Mouse (Mus musculus) kidney, postnatal 0 days (tissue): ENCODE measurements at regions not wholly inside any gene's neighbourhood (a gene's known extent, or its start where the extent isn't known, plus 50 kb on each side); places are given as distances from the start of the nearest gene placed in this dataset.
"Not testable (repeated sequence)": the region's sequence is repeated elsewhere in the genome, so short reads cannot be mapped to it uniquely, and the experiment has no call there.

Experiments
- ATAC-seq: fragments of 200-750 bp; cut with Nextera tagmentation; replicated peaks from 2 replicates; pipeline ENCODE4 v1.8.0; 2017; ENCODE audit warnings: low read depth, moderate number of reproducible peaks, moderate TSS enrichment, moderate library complexity; ENCODE audit not compliant: low FRiP score
- DNase-seq: peaks from one replicate; pipeline ENCODE4 v3.0.0-alpha.2; 2016; ENCODE audit warnings: low spot score
- H3K27ac ChIP-seq: fragments of 300-500 bp; sonication (generic); 2 replicates; pipeline ENCODE4 v1.5.1; 2014; ENCODE audit warnings: mild to moderate bottlenecking
- H3K27me3 ChIP-seq: fragments of 300-500 bp; sonication (generic); 2 replicates; pipeline ENCODE4 v1.6.1; 2014; ENCODE audit warnings: low read length, mixed read lengths; ENCODE audit not compliant: insufficient read depth
- H3K36me3 ChIP-seq: fragments of 300-500 bp; sonication (generic); 2 replicates; pipeline ENCODE4 v1.6.1; 2014; ENCODE audit warnings: low read length, mixed read lengths; ENCODE audit not compliant: insufficient read depth
- H3K4me1 ChIP-seq: fragments of 300-500 bp; sonication (generic); replicated peaks from 2 replicates; pipeline ENCODE4 v1.6.1; 2014; ENCODE audit warnings: antibody characterized with exemption, low read length, mixed read lengths; ENCODE audit not compliant: insufficient read depth
- H3K4me2 ChIP-seq: fragments of 300-500 bp; sonication (generic); 2 replicates; pipeline ENCODE4 v1.6.1; 2014; ENCODE audit warnings: mild to moderate bottlenecking, low read length, moderate library complexity, mixed read lengths
- H3K4me3 ChIP-seq: fragments of 300-500 bp; sonication (generic); replicated peaks from 2 replicates; pipeline ENCODE4 v1.5.1; 2014; ENCODE audit warnings: low read depth, low read length
- H3K9ac ChIP-seq: fragments of 300-500 bp; sonication (generic); 2 replicates; pipeline ENCODE4 v1.6.1; 2014; ENCODE audit warnings: low read depth, low read length
- H3K9me3 ChIP-seq: fragments of 300-500 bp; sonication (generic); replicated peaks from 2 replicates; pipeline ENCODE4 v1.6.1; 2016; ENCODE audit warnings: low read length, inconsistent platforms, mixed read lengths
- CTCF ChIP-seq: IDR thresholded peaks from 2 replicates; pipeline ENCODE4 v1.5.1; 2016; ENCODE audit warnings: antibody characterized with exemption, low read depth, mild to moderate bottlenecking, moderate library complexity
- WGBS: fragments of 180-500 bp; shearing (Covaris S2); extraction: QIAGEN DNeasy Blood & Tissue Kit; methylation state at CpG from one replicate; pipeline ENCODE4 v1.1.7; 2014; 5-methylcytosine and 5-hydroxymethylcytosine counted together

DNA sequence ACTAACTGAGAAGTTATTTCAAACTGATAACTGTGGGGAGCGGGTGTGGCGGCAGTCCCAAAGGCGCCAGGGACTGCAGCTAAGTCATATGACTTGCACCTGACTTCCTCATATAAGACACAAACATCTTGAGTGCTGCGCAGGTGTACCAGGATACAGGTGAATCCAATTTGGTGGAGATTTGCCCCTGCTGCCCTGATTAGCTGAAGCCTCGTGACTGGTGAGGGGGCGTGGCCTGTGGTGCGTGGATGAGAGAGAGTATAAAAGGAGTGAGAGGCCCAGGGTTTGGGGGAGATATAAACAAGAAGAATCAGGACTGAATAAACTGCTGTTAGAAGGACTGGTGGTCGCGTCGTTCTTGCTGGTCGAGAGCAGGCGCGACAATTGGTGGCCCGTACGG is 731.6 kb upstream of the Pcdh10 start:
- not testable (repeated sequence) for DNase-seq, ATAC-seq, H3K4me1 ChIP-seq

DNA sequence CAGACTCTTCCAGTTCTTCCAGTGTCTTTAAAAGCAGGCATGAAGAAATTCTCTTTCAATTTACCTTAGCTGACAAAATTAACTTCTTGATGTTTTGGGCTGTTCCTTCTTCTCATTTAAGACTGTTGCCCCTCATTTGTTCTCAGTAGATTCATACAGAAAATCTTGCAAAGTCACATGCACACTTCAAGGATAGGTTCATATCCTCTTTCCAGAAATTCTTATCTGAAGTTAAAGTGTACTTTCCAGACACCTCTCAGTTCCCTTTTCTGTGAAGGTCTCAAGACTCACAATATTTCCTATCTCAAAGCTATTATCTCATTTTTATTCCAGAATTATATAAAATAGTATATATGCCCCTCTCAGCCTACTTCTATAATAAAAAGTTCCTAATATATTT is 681.8 kb upstream of the Pcdh10 start:
- H3K9me3 ChIP-seq: no peaks in the 10 kb centered on the region

More for the DNA sequence above, 731.6 kb upstream of the Pcdh10 start:
- not testable (repeated sequence) for H3K36me3 ChIP-seq, H3K9ac ChIP-seq, H3K4me3 ChIP-seq, H3K4me2 ChIP-seq, H3K9me3 ChIP-seq, H3K27me3 ChIP-seq, H3K27ac ChIP-seq
- WGBS: 100% methylated on average over 3 of the region's 15 CpGs

DNA sequence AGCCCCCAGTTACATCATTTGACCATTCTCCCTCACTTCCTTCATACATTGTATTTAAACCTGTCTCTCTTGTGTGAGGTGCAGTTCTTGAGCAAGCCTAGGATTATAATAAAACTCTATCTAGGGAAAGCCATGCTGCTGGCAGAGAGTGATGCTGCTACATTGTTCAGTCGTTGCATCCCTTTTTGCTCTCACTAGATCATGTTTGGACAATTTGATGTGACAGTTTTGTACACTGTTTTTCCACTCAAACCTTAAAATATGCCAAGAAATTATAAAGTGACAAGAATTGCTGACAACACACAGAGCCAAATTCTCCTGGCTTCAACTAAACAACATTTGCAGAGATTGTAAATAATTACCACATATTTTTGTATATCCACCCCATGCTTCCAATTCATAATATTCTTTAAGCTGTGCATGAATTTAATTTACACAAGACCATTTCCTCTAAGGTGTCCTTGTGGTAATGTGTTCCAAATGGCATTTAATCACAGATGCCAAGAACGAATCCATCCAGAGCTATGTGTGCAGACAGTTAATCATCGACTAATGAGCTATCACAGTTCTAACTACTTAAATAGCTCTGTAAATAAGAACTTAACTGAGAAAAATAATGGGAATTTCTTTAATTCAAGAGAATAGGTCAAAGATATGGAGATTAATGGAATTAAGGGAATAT is 681.1 kb upstream of the Pcdh10 start:
- no peak overlapping the region for H3K4me2 ChIP-seq
- H3K36me3 ChIP-seq: no peaks in the 10 kb centered on the region
- WGBS: 56% methylated on average over 3 of the region's 3 CpGs
- no peak overlapping the region for H3K9ac ChIP-seq
- DNase-seq: peak; percentile 3
- no peak overlapping the region for H3K4me3 ChIP-seq
- H3K27me3 ChIP-seq: no peaks in the 10 kb centered on the region
- no peaks in the 10 kb centered on the region for H3K4me1 ChIP-seq
- no peaks in the 10 kb centered on the region for H3K9me3 ChIP-seq
- TF ChIP-seq CTCF: no peak
- no peak for ATAC-seq
- H3K27ac ChIP-seq: no peak overlapping the region

More for the DNA sequence above, 681.8 kb upstream of the Pcdh10 start:
- Histone ChIP-seq H3K36me3 (no peaks in the 10 kb centered on the region), H3K27me3 (no peaks in the 10 kb centered on the region), H3K4me2 (no peak overlapping the region), H3K9ac (no peak overlapping the region), H3K27ac (no peak overlapping the region), H3K4me3 (no peak overlapping the region), H3K4me1 (no peaks in the 10 kb centered on the region)
- no peak for DNase-seq
- ATAC-seq: no peak
- no peak for TF ChIP-seq CTCF

DNA sequence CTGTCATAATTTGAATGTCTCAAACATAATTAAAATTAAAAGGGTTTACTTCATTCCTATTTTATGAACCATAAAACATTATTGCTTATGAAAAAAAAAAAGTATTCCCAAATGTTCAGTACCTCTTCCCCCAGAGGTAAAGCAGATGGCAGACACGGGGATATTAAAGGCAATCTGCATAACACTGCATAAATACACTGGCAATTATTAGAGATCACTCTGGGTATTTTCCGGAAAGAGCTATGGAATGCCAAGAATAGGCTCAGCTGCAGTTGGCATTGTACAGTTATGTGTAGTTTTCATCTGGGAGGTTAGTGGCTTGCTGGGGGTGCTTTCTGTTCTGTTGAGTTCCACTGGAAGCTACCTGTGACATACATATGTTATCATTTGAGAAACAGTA is 677.1 kb upstream of the Pcdh10 start:
- Histone ChIP-seq H3K36me3 (no peaks in the 10 kb centered on the region), H3K4me3 (no peak overlapping the region), H3K27ac (no peak overlapping the region), H3K27me3 (no peaks in the 10 kb centered on the region), H3K9ac (no peak overlapping the region), H3K9me3 (no peaks in the 10 kb centered on the region), H3K4me2 (no peak overlapping the region), H3K4me1 (no peaks in the 10 kb centered on the region)
- DNase-seq (no peak), ATAC-seq (no peak)
- 81% methylated on average over 2 of the region's 2 CpGs for WGBS
- no peak for TF ChIP-seq CTCF

DNA sequence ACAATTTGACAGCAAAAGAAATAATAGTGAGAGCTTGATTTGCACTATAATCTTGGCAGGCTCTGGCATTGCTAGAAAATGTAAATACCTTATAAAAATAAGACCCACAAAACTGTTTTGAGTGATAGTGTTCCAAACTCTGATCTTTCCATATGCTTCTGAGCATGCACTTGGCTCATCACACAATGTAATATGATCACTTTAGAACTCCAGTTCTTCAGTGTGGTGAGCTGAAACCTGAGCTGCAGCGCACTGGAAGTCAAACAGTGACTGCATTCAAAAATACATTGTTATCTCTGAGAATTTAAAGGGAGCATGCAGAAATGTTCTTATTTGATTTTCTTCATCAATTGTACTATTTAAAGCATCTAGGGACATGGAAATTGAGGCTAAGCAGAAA is 672.5 kb upstream of the Pcdh10 start:
- no peak for TF ChIP-seq CTCF
- Histone ChIP-seq H3K9me3 (no peaks in the 10 kb centered on the region), H3K9ac (no peak overlapping the region), H3K4me2 (no peak overlapping the region), H3K36me3 (no peaks in the 10 kb centered on the region), H3K4me3 (no peak overlapping the region), H3K27me3 (no peaks in the 10 kb centered on the region), H3K4me1 (no peaks in the 10 kb centered on the region), H3K27ac (no peak overlapping the region)
- DNase-seq (peak; percentile 2), ATAC-seq (no peak)
- WGBS: 28% methylated on average over 1 of the region's 1 CpGs

DNA sequence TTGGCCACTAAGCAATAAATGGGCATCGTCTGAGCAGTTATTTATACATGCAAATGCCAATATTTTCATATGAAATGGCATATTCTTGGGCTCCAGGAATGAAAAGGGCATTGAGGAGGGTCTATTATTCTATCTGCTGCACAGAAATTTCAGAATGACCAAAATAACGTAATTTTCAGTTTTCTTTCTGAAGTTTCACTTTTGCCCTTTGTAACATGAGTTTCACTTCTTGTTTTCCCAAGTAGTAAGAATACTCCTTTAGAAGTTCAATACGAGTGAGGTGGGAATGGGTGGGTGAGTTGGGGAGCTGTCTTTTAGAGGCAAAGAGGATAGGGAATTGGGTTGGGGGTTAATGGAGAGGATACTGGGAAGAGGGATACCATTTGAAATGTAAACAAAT is 662.7 kb upstream of the Pcdh10 start:
- Histone ChIP-seq H3K4me2 (no peak overlapping the region), H3K4me3 (no peak overlapping the region), H3K9me3 (no peaks in the 10 kb centered on the region), H3K27ac (no peak overlapping the region), H3K9ac (no peak overlapping the region), H3K36me3 (no peaks in the 10 kb centered on the region), H3K4me1 (no peaks in the 10 kb centered on the region), H3K27me3 (no peaks in the 10 kb centered on the region)
- WGBS: 71% methylated on average over 3 of the region's 3 CpGs
- no peak for TF ChIP-seq CTCF
- ATAC-seq: no peak
- DNase-seq: no peak
